Mouse (Mus musculus): ENCODE results near the gene Foxn1.

DNA sequence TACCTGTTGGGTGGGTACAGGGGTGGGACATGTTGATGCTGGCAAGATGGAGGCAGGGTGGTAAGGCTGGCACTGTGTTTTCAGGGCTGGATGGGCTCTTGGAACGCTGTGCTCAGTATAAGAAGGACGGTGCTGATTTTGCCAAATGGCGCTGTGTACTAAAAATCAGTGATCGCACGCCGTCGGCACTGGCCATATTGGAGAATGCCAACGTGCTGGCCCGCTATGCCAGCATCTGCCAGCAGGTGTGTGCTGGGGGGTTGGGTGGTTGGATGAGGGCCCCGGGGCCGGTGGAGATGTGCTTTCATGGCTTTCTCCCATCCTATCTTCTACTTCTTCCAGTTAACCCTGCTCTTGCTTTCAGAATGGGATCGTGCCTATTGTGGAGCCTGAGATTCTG is 61.4 kb downstream of the Foxn1 start:
- 0 out of 2 replicates have a peak, but pooled peaks have one; percentile 7 for TF ChIP-seq CTCF (conservative IDR thresholded peaks at IDR 0.05; ENCODE audit: low read length)
- TF ChIP-seq NANOG (IDR thresholded peaks at IDR 0.05; ENCODE audit: borderline replicate concordance, low read length), result no peak
- no peak for TF ChIP-seq POU5F1 (IDR thresholded peaks at IDR 0.05; ENCODE audit: borderline replicate concordance, low read length)

Measured in E14TG2a.4 (cell line).